Mouse (Mus musculus) small intestine, adult 2 months (tissue): ENCODE results near the gene Mgat3.

ENCODE experiments used
- CTCF ChIP-seq: fragments of 200-500 bp; IDR thresholded peaks from 2 replicates; pipeline ENCODE4 v1.5.1; 2012; ENCODE audit warnings: low read depth, mild to moderate bottlenecking, control low read depth, inconsistent platforms, low read length, moderate library complexity, mixed read lengths; ENCODE audit not compliant: insufficient replicate concordance, insufficient read length; ENCODE audit errors: extremely low read depth
- POLR2A ChIP-seq: fragments of 200-500 bp; IDR thresholded peaks from 2 replicates; pipeline ENCODE4 v1.6.1; 2012; ENCODE audit warnings: low read depth, mild to moderate bottlenecking, control low read depth, inconsistent platforms, low read length, moderate library complexity

DNA sequence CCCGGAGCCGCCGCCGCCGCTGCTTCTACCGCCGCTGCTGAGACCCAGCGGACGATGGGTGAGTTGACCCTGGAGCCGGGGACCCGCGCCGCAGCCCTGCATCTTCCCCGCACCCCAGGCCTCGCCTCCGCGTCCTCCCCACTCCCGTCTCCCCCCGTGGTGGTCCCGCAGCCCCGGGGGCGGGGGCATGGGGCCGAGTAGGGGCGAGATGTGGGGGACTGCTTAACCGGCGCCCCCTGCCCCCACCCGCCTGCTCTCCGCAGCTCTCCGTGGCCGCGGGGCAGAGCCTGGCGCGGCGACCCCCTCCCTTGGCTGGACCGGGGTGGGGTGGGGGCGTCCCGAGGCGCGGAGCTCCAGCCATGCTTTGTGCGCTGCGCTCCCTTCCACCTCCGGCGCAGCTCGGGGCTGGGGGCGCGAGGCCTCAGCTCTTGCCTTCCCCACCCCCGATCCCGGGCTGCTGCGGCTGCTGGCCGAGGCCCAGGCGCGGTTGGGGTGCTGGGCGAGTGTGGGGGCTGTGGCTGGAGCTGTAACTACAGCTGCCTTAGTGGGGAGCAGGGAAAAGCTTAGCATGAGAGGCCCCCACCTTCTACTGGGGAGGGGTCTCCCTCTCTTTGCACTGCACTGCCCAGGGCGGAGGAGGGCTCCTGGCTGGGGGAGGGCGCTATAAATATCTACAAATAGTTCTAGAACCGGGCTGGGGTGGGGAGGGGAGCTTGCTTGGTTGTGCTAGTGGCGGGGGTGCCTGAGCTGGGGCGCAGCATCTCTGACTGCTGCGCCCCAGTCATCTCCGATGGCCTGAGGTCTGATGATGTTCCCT, 468 bp downstream of the Mgat3 start:
- TF ChIP-seq CTCF (no peak), POLR2A (no peak)
